Mouse (Mus musculus) ES-CJ7 (cell line): ENCODE measurements at regions not wholly inside any gene's neighbourhood (a gene's known extent, or its start where the extent isn't known, plus 50 kb on each side); places are given as distances from the start of the nearest gene placed in this dataset.
A peak's percentile ranks its signal among the peaks of the same experiment; 100 is the strongest.

Experiments
- DNase-seq: peaks from one replicate; pipeline ENCODE4 v3.0.0; 2011; ENCODE audit warnings: low read depth, low spot score

DNA sequence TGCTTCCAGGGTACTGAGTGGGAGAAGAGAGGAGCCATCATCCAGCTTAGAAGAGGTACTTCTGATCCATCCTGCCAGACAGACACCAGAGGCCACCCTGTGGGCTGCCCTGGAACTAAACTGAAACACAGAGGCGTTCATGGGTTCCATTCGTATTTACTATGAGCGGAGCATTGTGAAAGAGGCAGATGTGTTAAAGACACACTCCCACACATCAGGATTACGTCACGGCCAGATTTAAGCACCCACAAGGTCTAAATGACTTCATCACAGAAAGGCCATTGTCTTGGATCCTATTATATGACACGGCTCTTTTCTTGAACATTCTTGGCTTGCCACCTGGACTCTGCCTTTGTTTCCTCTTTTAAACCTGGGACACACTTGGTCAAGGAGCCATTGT is 141.0 kb upstream of the Arglu1 start:
- peak; percentile 15 for DNase-seq

- no peak for DNase-seq
Observed at GRCm38 (mm10) chr8:8829230-8829629, 138.9 kb upstream of the Arglu1 start.

- no peak for DNase-seq
Observed at GRCm38 (mm10) chr8:8827555-8827954, 137.2 kb upstream of the Arglu1 start.

GRCm38 (mm10) chr8:8826801-8827200 is 136.5 kb upstream of the Arglu1 start:
- DNase-seq = no peak

- no peak for DNase-seq
Observed at GRCm38 (mm10) chr8:8824886-8825285, 134.6 kb upstream of the Arglu1 start.

DNA sequence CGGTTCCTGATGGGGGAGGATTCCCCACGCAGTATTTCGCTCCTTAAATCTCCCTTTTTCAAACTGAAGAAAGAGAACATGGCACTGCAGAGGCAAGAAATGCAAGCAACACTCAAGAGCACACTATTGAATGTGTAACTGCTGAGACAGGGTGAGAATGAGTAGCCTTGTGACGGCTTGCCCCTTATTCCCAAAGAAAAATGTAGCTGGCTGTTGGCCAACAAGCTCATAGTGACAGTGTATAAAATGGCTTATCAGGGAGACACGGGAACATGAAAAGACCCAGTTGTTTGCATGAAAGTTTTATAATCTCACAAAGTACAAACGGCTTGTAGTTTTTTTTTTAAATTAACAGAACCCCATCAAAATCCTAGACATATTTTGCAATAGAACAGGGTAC is 130.8 kb upstream of the Arglu1 start:
- no peak for DNase-seq

GRCm38 (mm10) chr8:8820614-8821013 is 130.3 kb upstream of the Arglu1 start:
- DNase-seq = no peak

DNA sequence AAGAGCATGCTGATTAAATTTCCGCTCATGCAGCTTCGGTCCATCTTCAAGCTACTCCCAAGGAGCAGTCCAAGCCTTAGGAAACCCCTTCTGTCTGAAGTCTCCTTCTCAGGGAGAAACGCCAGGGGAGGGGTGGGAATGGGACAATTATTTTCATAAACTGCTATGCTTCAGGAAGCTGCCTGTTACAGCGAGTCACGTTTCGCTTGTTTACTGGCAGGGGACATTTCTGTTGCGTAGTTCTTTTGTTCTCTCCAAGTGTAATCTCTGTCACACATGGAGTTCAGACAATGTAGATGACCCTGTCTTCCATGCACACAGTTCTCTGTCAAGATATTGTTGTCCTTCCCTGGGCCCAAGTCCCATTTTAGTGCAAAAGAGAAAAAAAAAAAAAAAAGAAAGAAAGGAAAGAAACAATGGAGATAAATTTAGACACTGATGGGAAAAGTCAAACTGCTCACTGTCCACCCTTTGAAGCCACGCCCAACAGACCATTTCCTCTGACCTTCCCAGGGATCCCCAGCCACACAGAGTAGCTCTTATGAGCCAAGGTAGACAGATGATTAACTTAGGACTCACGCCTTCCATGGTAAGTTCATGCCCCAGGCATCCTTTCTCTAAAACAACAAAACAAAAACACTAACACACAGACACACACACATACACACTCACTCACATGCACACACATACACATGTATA is 129.1 kb upstream of the Arglu1 start:
- DNase-seq = no peak

DNA sequence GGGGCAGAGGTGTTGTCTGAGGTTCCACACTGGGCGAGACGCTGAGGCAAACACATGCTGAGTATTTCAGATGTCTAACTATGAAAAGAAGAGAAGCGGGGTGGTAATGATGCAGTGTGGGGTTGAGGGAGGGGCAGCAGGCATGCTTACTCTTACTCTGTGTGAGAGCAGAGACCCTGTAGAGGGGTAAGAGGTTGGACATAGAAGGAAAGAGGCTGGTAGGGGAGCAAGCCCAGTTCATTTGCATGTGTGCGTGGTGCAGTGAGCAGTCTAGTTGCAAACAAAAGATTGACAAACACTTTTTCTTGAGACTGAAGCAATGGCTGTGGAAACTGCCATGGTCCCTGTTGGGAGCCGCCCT is 122.5 kb upstream of the Arglu1 start:
- DNase-seq = no peak

DNA sequence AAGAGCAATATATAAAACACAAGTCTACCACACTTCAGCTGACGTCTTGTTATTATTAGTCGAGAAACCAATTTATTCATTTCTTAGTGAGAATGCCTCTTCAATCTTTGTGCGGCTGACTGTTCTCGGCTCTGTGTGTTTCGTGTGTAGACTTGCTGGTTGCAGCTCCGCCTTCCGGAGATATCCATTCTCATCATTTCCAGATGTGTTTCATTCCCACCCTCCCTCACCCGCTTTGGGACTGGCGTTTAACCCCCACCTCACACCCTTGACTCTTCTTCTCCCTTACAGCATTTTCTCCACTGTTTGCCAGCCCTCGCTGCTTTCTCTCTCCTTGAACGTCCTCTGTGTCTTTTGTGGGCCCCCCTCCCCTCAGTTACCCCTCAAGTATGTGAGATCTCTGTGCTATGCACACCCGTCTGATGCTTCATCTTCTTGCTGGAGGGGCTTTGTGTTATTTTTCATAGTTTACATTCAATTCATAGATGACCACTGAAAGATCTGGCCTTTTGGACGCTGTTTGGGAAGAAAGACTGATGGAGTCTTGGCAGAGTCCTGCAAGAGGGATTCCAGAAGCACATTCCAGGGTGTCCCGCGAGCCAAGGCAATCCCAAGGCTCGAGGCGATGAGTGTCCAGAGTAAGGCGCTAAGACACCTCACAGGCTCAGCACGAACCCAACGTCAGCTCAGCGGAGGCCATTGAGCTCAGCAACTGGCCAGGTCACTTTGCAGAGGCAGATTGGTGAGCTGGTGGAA is 121.9 kb upstream of the Arglu1 start:
- no peak for DNase-seq

DNA sequence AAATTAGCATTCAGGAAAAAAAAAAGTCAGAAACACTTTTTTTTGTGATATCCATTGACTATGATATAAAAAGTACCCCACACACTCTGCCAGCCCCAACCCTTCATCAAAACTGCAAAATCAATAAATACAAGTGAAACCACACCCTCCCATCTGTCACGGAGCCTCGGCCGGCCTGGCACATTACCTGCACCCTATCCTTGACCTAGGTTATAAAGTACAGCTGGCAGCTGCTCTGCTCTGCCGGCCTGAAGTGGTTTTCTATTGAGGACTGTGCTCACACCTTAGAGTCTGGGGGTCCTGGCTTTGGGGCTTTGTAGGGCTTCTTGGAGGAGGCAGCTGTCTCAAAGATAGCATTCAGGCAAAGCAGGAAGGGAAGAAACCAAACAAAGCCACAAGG is 120.6 kb upstream of the Arglu1 start:
- no peak for DNase-seq

- no peak for DNase-seq
Observed at GRCm38 (mm10) chr8:8809835-8810439, 119.6 kb upstream of the Arglu1 start.

- DNase-seq = no peak
Observed at GRCm38 (mm10) chr8:8809349-8809748, 119.0 kb upstream of the Arglu1 start.

DNA sequence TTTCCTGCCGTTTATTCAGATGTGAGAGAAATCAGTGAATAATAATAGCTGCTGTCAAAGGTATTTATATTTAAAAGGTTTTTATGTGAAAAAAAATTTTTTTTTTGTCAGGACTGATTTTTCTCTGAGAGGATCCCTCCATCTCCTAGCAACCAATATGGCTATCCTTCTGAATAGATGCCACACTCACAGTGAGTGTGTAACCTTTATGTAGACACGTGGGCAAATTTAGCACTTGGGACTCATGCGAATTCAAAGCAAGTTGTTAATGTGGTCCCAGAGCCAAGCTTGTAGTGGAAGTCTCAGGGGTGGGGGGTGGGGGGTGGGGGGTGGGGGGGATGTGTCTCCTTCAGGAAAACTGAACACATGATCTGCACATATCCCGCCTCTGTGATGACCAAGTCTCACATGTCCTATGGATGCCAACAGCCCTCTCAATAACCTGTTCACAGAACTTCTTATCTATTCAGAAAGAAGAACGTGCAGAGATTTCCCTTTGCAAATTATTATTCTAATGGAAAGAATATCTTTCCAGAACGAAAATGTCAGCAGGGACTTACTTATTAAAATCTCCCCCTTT is 112.5 kb upstream of the Arglu1 start:
- DNase-seq = no peak

GRCm38 (mm10) chr8:8802317-8802716 is 112.0 kb upstream of the Arglu1 start:
- no peak for DNase-seq

DNA sequence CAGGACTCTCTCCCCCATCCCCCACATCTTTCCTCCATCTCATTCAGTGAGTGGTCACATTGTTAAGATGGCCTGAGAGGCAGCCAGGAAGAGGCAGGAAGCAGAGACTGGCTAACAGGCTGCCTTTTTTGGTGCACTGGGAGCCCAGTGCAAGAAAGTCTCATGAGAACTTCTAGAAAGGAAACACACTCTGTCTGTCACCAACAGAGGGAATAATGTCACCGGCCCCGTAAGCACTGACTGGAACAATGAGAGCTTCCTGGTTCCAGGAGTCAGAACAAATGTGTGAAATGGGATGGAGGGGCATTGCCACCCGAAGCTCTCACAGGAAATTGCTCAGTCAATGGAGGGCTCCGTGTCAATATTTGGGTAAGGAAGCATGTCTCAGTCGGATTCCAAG is 111.3 kb upstream of the Arglu1 start:
- DNase-seq = no peak

DNA sequence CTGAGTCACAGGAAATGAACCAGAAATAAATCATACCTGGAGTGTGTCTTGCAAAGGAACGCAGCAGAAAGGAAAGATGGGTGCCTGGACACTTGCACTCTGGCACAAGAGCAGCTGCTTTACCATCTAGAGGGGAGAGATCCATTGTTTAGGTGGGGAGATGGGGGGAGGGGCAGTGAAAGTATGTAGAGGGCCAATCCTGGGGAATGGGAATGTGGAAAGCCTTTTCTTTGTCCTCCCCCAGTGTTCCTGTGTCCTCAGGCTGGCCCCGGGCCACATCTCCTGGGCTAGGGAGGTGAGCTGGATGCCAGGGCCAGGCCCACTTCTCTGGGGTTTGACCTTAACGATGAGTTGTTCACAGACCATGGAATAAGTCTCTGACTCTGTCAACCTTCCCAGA is 107.2 kb upstream of the Arglu1 start:
- no peak for DNase-seq

- no peak for DNase-seq
Observed at GRCm38 (mm10) chr8:8796951-8797350, 106.6 kb upstream of the Arglu1 start.

DNA sequence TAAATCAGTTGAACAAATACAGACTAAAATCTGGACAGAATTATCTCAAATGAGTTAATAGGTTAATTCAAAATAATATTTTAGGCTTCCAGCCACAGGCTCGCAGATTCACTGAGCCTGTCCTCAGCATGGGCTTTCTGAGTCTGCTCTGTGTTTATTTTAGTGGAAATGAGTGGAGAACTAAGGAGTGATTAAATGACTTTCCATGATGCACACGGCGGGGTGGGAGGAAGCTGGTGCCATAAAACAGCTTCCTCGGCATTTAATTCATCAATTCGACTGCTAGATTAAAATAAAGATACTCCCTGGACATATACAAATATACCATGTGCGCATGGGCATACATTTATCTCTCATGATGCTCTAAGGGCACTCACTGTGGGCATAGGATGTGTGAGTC is 104.4 kb upstream of the Arglu1 start:
- no peak for DNase-seq

DNA sequence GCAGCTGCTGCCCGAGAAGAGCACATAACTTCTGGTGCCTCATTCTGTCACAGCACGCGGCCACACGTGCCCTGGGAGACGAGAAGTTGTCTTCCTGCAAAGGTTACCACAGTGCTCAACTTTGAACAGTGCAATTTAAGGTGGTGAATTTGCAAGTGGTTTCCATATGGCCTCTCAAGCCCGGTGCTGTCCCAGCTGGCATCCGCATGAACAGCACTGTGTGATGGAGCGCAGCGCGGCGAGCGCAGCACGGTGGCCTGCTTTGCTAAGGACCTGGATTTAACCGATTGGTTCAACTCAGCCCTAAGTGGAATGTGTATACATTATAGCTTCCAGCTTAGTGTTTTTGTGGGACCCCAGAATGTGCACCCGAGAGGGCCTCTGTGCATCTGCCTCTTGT is 89.6 kb upstream of the Arglu1 start:
- DNase-seq = no peak

GRCm38 (mm10) chr8:8774496-8775015 is 84.2 kb upstream of the Arglu1 start:
- peak; percentile 36 for DNase-seq

DNA sequence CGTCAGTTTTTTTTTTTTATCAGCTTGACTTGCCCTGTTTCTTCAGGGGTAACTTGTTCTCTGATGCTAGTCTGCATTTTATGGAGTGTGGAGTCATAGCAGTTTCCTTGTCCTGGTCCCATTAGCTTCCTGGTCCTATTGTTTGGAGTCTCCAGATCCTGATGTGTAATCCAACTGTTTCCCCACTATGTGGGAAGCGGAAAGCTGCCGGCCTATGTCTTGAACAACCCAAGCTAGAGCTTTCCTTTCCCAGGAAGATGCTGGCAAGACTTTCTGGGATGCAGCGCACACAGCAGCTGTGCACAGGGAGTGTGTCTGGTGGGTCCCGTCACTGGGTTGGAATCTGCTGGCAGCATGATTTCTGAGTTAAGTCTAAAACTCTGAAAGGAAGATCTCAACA is 82.1 kb upstream of the Arglu1 start:
- DNase-seq = no peak
